Mouse (Mus musculus): ENCODE results near the gene Map3k1.
"Not testable (repeated sequence)": the region's sequence is repeated elsewhere in the genome, so short reads cannot be mapped to it uniquely, and the experiment has no call there.

Gene Map3k1

DNA sequence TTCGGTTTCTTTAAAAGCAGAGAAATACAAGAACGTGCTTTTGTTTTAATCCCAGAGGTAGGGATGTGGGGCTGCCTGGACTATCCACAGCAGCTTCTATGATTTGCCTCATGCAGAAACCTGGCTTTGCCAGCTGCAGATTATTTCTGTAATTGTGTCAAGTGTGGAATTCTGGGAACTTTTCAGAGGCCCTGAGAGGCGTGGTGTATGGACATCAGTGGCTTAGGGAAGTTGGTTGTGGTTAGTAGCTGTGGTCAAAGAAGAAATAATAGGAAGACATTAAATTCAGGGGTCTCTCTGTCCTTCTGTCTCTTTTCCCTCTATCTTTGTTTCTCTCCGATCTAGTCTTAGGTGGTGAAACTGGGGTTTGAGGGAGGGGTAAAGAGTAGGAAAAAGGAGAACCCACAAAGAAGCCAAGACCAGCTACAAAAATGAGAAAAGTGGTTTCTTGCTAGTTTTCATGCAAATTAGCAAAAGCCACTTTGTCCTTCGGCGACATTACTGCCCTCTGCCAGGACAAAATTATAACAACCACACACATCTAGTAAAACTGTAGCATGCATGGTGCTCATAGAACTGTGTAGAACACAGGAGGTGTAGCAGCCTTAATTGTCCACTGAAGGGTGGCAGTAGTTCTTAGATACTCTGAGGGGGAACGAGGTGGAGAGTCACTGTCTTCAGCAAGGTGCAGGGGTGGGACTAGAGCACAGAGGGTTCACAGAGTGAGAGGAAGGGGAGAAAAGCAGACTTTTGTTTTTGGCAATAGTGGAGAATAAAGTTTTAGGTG is 67.4 kb downstream of the Map3k1 start:
- no peak for DNase-seq

DNA sequence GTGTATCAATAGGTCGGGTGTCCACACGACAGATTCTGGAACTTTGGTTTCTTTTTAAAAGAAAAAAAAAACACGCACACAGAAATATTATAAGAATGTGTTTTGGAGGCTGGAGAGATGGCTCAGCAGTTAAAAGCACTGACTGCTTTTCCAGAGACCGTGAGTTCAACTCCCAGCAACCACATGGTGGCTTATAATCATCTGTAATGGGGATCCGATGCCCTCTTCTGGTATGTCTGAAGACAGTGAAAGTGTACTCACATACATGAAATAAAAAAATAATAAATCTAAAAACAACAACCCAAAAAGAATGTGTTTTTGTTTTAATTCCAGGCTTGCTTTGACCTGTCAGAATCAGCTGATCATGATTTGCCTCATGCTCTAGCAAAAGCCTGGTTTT is 81.9 kb downstream of the Map3k1 start:
- DNase-seq = no peak

DNA sequence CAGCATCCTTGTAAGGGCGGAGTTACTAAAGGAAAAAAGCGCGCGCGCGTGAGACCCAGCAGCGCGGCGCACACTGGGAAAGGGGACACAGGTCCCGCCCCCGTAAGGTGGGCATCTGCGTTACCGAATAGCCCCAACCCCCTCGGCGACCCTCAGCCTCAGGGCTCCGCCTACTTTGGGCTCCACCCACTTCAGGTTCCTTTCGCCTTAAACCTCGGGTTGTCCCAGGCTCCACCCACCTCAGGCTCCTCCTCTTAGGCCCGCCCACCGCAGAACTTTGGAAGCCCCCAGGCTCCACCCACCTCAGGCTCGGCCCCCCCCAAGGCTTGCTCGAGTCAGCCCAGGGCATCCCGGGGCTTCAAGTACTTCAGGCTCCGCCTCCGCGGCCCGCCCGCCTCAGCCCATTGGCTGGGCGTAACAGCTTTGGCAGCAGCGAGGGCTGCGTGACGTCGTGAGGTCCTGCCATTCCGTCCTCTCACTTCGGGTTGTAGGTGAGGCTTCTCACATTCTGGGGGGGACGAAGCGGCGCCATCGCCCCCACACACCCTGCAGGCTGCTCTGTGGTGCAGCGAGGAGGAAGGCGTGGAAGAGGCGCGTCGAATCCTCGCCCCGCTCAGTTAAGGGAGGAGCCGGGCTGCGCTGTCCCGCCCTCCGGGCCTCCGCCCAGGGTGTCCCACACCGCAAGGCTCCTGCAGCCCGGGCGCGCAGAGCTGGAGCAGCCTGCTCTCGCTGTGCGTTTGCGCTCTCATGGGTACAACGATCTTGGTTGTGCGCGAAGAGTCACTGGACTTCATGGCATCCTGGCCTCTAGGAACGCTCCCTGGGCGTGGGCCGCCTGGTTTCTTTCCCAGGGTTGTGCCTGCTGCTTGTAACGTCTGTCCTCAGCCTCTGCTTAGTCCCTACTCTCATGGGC is 83.4 kb downstream of the Map3k1 start:
- peak; percentile 93 to 96 for DNase-seq

DNA sequence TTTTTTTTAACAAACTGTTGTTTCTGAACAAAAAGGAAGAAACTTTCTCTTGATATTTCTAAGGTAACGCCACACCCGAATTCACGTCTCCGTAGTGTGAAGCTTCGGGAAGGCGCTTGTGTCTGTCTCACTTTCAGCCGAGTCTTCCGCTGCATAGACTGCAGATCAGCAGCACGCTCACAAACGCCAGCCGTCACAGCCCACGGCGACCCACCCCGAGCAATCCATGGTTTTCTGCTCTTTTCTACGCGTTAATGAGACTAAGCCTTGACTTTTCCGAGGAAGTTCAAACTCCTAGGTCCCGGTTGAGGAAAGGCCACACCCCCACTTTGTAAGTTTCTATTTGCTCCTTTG is 84.0 kb downstream of the Map3k1 start:
- no peak for DNase-seq

DNA sequence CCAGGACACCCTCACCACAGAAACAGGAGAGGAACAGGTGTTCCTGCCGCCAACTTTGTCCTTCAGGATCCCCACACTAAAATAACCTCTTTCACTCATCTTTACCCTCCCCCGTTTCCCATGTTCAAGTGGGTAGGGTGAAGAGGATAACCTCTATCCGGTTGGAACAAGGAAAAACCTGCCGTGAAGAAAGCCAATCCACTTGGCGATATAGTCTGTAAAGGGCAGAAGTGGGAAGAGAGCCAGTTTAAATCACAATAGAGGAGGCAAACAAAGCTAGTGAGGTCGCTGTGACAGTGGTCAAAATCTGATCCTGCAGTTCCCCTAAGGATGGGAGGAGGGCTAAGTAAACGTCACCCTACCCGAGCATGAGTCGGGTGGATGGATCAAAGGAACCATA is 89.1 kb downstream of the Map3k1 start:
- DNase-seq = no peak

DNA sequence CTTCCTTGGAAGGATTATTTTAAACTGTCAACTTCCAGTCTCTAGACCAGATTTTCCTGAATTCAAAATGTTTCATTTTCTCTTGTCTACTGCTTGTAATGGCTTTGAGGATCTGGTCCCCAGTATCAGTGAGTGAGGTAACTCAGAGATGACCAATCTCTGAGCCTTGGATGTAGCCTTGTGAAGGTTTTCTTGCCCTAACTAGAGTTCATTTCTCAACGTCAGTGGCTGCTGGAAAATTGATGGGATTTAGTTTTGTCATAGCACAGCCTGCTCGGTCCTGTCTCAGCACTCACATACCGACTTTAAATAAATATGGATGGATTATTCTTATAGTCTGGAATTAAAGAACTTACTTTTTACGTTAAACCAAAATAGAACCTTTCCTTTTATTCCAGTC is 98.3 kb downstream of the Map3k1 start:
- DNase-seq = no peak

DNA sequence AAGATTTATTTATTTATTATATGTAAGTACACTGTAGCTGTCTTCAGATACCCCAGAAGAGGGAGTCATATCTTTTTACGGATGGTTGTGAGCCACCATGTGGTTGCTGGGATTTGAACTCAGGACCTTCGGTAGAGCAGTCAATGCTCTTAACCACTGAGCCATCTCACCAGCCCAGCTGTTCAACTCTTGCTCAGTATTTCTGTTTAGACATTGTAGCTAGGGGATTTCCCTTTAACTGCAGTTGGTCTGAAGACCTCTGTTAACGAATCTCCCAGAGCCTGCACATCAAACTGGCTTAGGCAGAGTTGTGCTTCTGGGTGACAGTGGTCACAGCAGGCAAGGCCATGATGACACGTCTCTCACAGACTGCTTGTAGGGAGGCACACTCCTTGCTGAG is 104.8 kb downstream of the Map3k1 start:
- DNase-seq = not testable (repeated sequence)

DNA sequence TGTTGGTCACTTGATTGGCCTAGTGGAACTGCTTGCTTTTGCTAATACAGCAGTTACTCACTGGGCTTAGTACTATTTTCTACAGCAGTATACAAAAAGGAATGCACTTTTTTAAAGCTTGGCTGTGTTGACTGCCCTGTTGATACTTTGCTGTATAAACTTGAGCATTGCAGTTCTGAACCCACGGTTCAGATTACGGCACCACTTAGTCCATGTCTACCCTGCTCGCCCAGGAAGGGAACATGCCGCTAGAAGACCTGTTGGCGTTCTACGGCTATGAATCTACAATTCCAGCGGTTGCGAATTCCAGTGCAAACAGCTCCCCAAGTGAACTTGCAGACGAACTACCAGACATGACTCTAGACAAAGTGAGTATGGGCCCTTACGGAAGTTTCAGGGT is 105.4 kb downstream of the Map3k1 start:
- DNase-seq = no peak

All from cerebellum, postnatal 25 days (tissue).